Mouse (Mus musculus): ENCODE measurements around the gene Aldh5a1.

- no peak for TF ChIP-seq POLR2A (IDR thresholded peaks at IDR 0.05; ENCODE audit: low read depth, low read length)
- TF ChIP-seq CTCF (conservative IDR thresholded peaks at IDR 0.05; ENCODE audit: insufficient read depth, insufficient read length, low read depth, low read length) = no peak
Observed at GRCm38 (mm10) chr13:24930591-24930990, 6.9 kb downstream of the Aldh5a1 start.
